ENCODE assay signal across 8 mouse cellular contexts in genomic region chr3:86141366-86141765, GRCm38 (mm10). TPM values are rescaled to one million over a fixed set of nuclear protein-coding genes. Genes with fewer than 3 reads are reported as not detected.
DNase-seq lines count a peak whose midpoint lies in the region; ATAC-seq and TF ChIP-seq lines count a peak whose summit lies in the region.

No protein-coding gene starts in this region.

- peak overlapping the region; percentile 100 for H3K9ac ChIP-seq in hindbrain, embryonic 14.5 days
- H3K9ac ChIP-seq in lung, postnatal 0 days (replicated peaks; ENCODE audit: low read depth): peak overlapping the region; percentile 97

- no peak for TF ChIP-seq EP300 in lung, postnatal 0 days (IDR thresholded peaks at IDR 0.05)

- peaks cover 52% of the 10 kb centered on the region for H3K36me3 ChIP-seq in embryonic facial prominence, embryonic 10.5 days (replicated peaks)
- H3K36me3 ChIP-seq in hindbrain, embryonic 14.5 days (replicated peaks; ENCODE audit: control insufficient read depth, insufficient read depth): peaks cover 51% of the 10 kb centered on the region
- H3K36me3 ChIP-seq in lung, postnatal 0 days (ENCODE audit: insufficient read depth, low read length): peaks cover 27% of the 10 kb centered on the region

- no peak for ATAC-seq in hindbrain, embryonic 14.5 days (ENCODE audit: low FRiP score)
- ATAC-seq in lung, postnatal 0 days: no peak
- no peak for ATAC-seq in monocyte, adult 5-6 weeks (replicated peaks; ENCODE audit: insufficient number of reproducible peaks, low FRiP score, low TSS enrichment, poor library complexity, severe bottlenecking)
- ATAC-seq in activated CD4-positive, CD25-positive, alpha-beta regulatory T cell, adult 4 months: no peak

- no peaks in the 10 kb centered on the region for H3K9me3 ChIP-seq in embryonic facial prominence, embryonic 10.5 days
- no peaks in the 10 kb centered on the region for H3K9me3 ChIP-seq in hindbrain, embryonic 14.5 days (ENCODE audit: control insufficient read depth, low read length)
- no peaks in the 10 kb centered on the region for H3K9me3 ChIP-seq in lung, postnatal 0 days (ENCODE audit: low read length)

- peak overlapping the region; percentile 92 for H3K27ac ChIP-seq in layer of hippocampus, adult 2 months
- peak overlapping the region; percentile 97 for H3K27ac ChIP-seq in embryonic facial prominence, embryonic 10.5 days (replicated peaks)
- no peak overlapping the region for H3K27ac ChIP-seq in hindbrain, embryonic 14.5 days
- 0 out of 2 replicates have a peak overlapping the region, but pooled peaks have one; percentile 90 for H3K27ac ChIP-seq in lung, postnatal 0 days (ENCODE audit: low read length)

- peaks cover 26% of the 10 kb centered on the region for H3K4me1 ChIP-seq in embryonic facial prominence, embryonic 10.5 days
- peaks cover 9% of the 10 kb centered on the region for H3K4me1 ChIP-seq in hindbrain, embryonic 14.5 days (replicated peaks; ENCODE audit: control insufficient read depth, insufficient read depth, low read length)
- H3K4me1 ChIP-seq in lung, postnatal 0 days (ENCODE audit: insufficient read depth, low read depth, low read length): peaks cover 3% of the 10 kb centered on the region; the same call in 1 of the 2 replicates

- 22% methylated on average over 7 of the region's 7 CpGs for WGBS in embryonic facial prominence, embryonic 10.5 days
- 19% methylated on average over 7 of the region's 7 CpGs for WGBS in hindbrain, embryonic 14.5 days
- WGBS in lung, postnatal 0 days: 2% methylated on average over 7 of the region's 7 CpGs

- H3K4me3 ChIP-seq in layer of hippocampus, adult 2 months: peak overlapping the region; percentile 84
- H3K4me3 ChIP-seq in embryonic facial prominence, embryonic 10.5 days: peak overlapping the region; percentile 92
- peak overlapping the region; percentile 99 for H3K4me3 ChIP-seq in hindbrain, embryonic 14.5 days (replicated peaks; ENCODE audit: low read length)
- H3K4me3 ChIP-seq in lung, postnatal 0 days (ENCODE audit: low read depth, low read length): peak overlapping the region; percentile 90

- TF ChIP-seq CTCF in layer of hippocampus, adult 2 months (conservative IDR thresholded peaks at IDR 0.05): no peak
- no peak for TF ChIP-seq CTCF in lung, postnatal 0 days (IDR thresholded peaks at IDR 0.05)

- DNase-seq in layer of hippocampus, adult 2 months (ENCODE audit: low spot score in 2 of 2): no peak
- no peak for DNase-seq in layer of hippocampus, adult 8-10 months (ENCODE audit: low spot score in 2 of 2)
- peak; percentile 23 for DNase-seq in embryonic facial prominence, embryonic 10.5 days (ENCODE audit: low spot score)
- no peak for DNase-seq in hindbrain, embryonic 14.5 days (ENCODE audit: low spot score)
- peak; percentile 37 for DNase-seq in lung, postnatal 0 days (ENCODE audit: low spot score)
- DNase-seq in spleen, postnatal 36 days (ENCODE audit: low spot score in 2 of 2): no peak

- peak overlapping the region; percentile 84 for H3K4me2 ChIP-seq in hindbrain, embryonic 14.5 days (replicated peaks)
- H3K4me2 ChIP-seq in lung, postnatal 0 days (replicated peaks; ENCODE audit: low read depth, low read length): peak overlapping the region; percentile 83

- H3K27me3 ChIP-seq in embryonic facial prominence, embryonic 10.5 days (replicated peaks; ENCODE audit: low read depth, poor library complexity, severe bottlenecking): no peaks in the 10 kb centered on the region
- no peaks in the 10 kb centered on the region for H3K27me3 ChIP-seq in hindbrain, embryonic 14.5 days (ENCODE audit: control insufficient read depth, insufficient read depth, low read length)
- no peaks in the 10 kb centered on the region for H3K27me3 ChIP-seq in lung, postnatal 0 days (replicated peaks; ENCODE audit: insufficient read depth, low read length)

RNA-seq across cellular contexts. Expression of gene Rps3a1, which starts 1.1 kb away (rescaled TPM):
- total RNA-seq in layer of hippocampus, adult 2 months (2021): 100 to 1,000 TPM; 399 to 429 TPM
- total RNA-seq in layer of hippocampus, adult 8-10 months (2022): 100 to 1,000 TPM; 396 to 524 (median 465) TPM
- polyA plus RNA-seq in embryonic facial prominence, embryonic 10.5 days (2016; fragmentation: Nextera tagmentation; extraction: Ambion mirVana): 1,198 and 1,219 TPM in 2 replicates
- polyA plus RNA-seq in hindbrain, embryonic 14.5 days (2014; fragmentation: Nextera tagmentation; extraction: Ambion mirVana): 624 and 685 TPM in 2 replicates
- 946 and 953 TPM in 2 replicates for polyA plus RNA-seq in lung, postnatal 0 days (2015; fragmentation: Nextera tagmentation; extraction: Ambion mirVana)
- 2,726 to 3,318 TPM (median 3,221 TPM) in 3 replicates for total RNA-seq in monocyte, adult 5-6 weeks (2017)
- polyA plus RNA-seq in activated CD4-positive, CD25-positive, alpha-beta regulatory T cell, adult 4 months (2017; shearing (Covaris generic)): 1,000 to 10,000 TPM; 2,716 to 4,539 TPM

Comparison
In these comparisons a context has a peak if more than half of its experiments do, and no peak if none do; other contexts are left out.
1. DNase-seq: peak in embryonic facial prominence, embryonic 10.5 days (single experiment) and lung, postnatal 0 days (single experiment); none in layer of hippocampus, adult 2 months (0 of 2), layer of hippocampus, adult 8-10 months (0 of 2), hindbrain, embryonic 14.5 days (single experiment) and spleen, postnatal 36 days (0 of 2).
2. Peak in every context shown above with its lines, with median percentiles within 50 percentile points of each other: H3K4me3 ChIP-seq.